Mouse (Mus musculus): ENCODE data around the gene Foxs1. TPM values are rescaled to one million over a fixed set of nuclear protein-coding genes. Genes with fewer than 3 reads are reported as not detected.

Foxs1 gene
- polyA plus RNA-seq (2015; fragmentation: Nextera tagmentation; extraction: Ambion mirVana) = 3.4 TPM in 2 replicates

- Histone ChIP-seq H3K9ac (no peak within 1 kb of the TSS), H3K36me3 (no peaks in the 10 kb centered on the region), H3K4me1 (peaks cover 12% of the 10 kb centered on the region; the same call in 1 of the 2 replicates), H3K27me3 (no peaks in the 10 kb centered on the region; the same call in 1 of the 2 replicates), H3K27ac (replicated peaks) (no peak within 1 kb of the TSS), H3K9me3 (replicated peaks) (no peaks in the 10 kb centered on the region), H3K4me3 (replicated peaks) (0 out of 2 replicates have a peak within 1 kb of the TSS, but pooled peaks have one; percentile 0), H3K4me2 (replicated peaks) (no peak within 1 kb of the TSS)
- WGBS = 43% methylated on average over 9 of the region's 9 CpGs
- 0 out of 2 replicates have a peak, but pooled peaks have one; percentile 12 for ATAC-seq (ENCODE audit: insufficient number of reproducible peaks, low FRiP score, low TSS enrichment, low read depth)
Measured at GRCm38 (mm10) chr2:152933048-152933447, at the start of gene Foxs1. Gene Foxs1 (minus strand): TSS chr2:152933208.

- Histone ChIP-seq H3K27me3 (no peaks in the 10 kb centered on the region), H3K4me1 (no peaks in the 10 kb centered on the region), H3K9ac (no peak overlapping the region), H3K4me3 (replicated peaks) (no peak overlapping the region), H3K27ac (replicated peaks) (no peak overlapping the region), H3K36me3 (no peaks in the 10 kb centered on the region), H3K9me3 (replicated peaks) (no peaks in the 10 kb centered on the region), H3K4me2 (replicated peaks) (no peak overlapping the region)
- no peak for ATAC-seq (ENCODE audit: insufficient number of reproducible peaks, low FRiP score, low TSS enrichment, low read depth)
- WGBS = 54% methylated on average over 3 of the region's 3 CpGs
Measured at GRCm38 (mm10) chr2:152976991-152977390, 44.0 kb upstream of the Foxs1 start.

GRCm38 (mm10) chr2:152965555-152965954 is 32.5 kb upstream of the Foxs1 start:
- Histone ChIP-seq H3K4me3 (replicated peaks) (no peak overlapping the region), H3K27me3 (no peaks in the 10 kb centered on the region), H3K4me1 (0 out of 2 replicates have a peak, but pooled peaks cover 8% of the 10 kb centered on the region), H3K36me3 (no peaks in the 10 kb centered on the region), H3K4me2 (replicated peaks) (no peak overlapping the region), H3K9ac (no peak overlapping the region), H3K27ac (replicated peaks) (no peak overlapping the region), H3K9me3 (replicated peaks) (no peaks in the 10 kb centered on the region)
- 45% methylated on average over 4 of the region's 4 CpGs for WGBS
- ATAC-seq (ENCODE audit: insufficient number of reproducible peaks, low FRiP score, low TSS enrichment, low read depth) = no peak

- peak within 1 kb of the TSS; percentile 29; the same call in 1 of the 2 replicates for H3K9ac ChIP-seq
- peak within 1 kb of the TSS; percentile 55 for H3K4me3 ChIP-seq (replicated peaks)
- no peak within 1 kb of the TSS for H3K27ac ChIP-seq (replicated peaks)
- ATAC-seq (ENCODE audit: insufficient number of reproducible peaks, low FRiP score, low TSS enrichment, low read depth) = peak; percentile 91
- no peaks in the 10 kb centered on the region for H3K9me3 ChIP-seq (replicated peaks)
- no peaks in the 10 kb centered on the region for H3K36me3 ChIP-seq
- peaks cover 2% of the 10 kb centered on the region; the same call in 1 of the 2 replicates for H3K27me3 ChIP-seq
- peak within 1 kb of the TSS; percentile 81 for H3K4me2 ChIP-seq (replicated peaks)
- WGBS = 2% methylated on average over 34 of the region's 34 CpGs
- 0 out of 2 replicates have a peak, but pooled peaks cover 8% of the 10 kb centered on the region for H3K4me1 ChIP-seq
Measured at GRCm38 (mm10) chr2:152962091-152962793, 29.2 kb upstream of the Foxs1 start, which contains the start of gene Ttll9. Gene Ttll9 (plus strand): TSS chr2:152962485.

GRCm38 (mm10) chr2:152958116-152958515 is 25.1 kb upstream of the Foxs1 start:
- Histone ChIP-seq H3K4me1 (0 out of 2 replicates have a peak, but pooled peaks cover 8% of the 10 kb centered on the region), H3K9me3 (replicated peaks) (no peaks in the 10 kb centered on the region), H3K4me3 (replicated peaks) (no peak overlapping the region), H3K36me3 (no peaks in the 10 kb centered on the region), H3K9ac (no peak overlapping the region), H3K27me3 (peaks cover 9% of the 10 kb centered on the region), H3K4me2 (replicated peaks) (no peak overlapping the region), H3K27ac (replicated peaks) (no peak overlapping the region)
- WGBS = 64% methylated on average over 3 of the region's 3 CpGs
- ATAC-seq (ENCODE audit: insufficient number of reproducible peaks, low FRiP score, low TSS enrichment, low read depth) = no peak

- Histone ChIP-seq H3K4me2 (replicated peaks) (peak overlapping the region; percentile 97), H3K27me3 (peaks cover 62% of the 10 kb centered on the region), H3K36me3 (no peaks in the 10 kb centered on the region), H3K9me3 (replicated peaks) (no peaks in the 10 kb centered on the region), H3K27ac (replicated peaks) (no peak overlapping the region), H3K9ac (peak overlapping the region; percentile 45), H3K4me1 (peaks cover 12% of the 10 kb centered on the region), H3K4me3 (replicated peaks) (peak overlapping the region; percentile 58)
- no peak for ATAC-seq (ENCODE audit: insufficient number of reproducible peaks, low FRiP score, low TSS enrichment, low read depth)
- WGBS = 19% methylated on average over 13 of the region's 13 CpGs
Measured at GRCm38 (mm10) chr2:152951850-152952720, 19.1 kb upstream of the Foxs1 start.

GRCm38 (mm10) chr2:152951065-152951849 is 18.2 kb upstream of the Foxs1 start, which contains the start of gene Dusp15:
Gene Dusp15 (minus strand): TSS chr2:152951698.
- H3K9ac ChIP-seq = peak within 1 kb of the TSS; percentile 45
- peaks cover 64% of the 10 kb centered on the region for H3K27me3 ChIP-seq
- no peak within 1 kb of the TSS for H3K27ac ChIP-seq (replicated peaks)
- no peaks in the 10 kb centered on the region for H3K9me3 ChIP-seq (replicated peaks)
- H3K36me3 ChIP-seq = no peaks in the 10 kb centered on the region
- H3K4me2 ChIP-seq (replicated peaks) = peak within 1 kb of the TSS; percentile 97
- H3K4me1 ChIP-seq = peaks cover 12% of the 10 kb centered on the region
- under 1% methylated on average over 45 of the region's 54 CpGs for WGBS
- peak within 1 kb of the TSS; percentile 58 for H3K4me3 ChIP-seq (replicated peaks)
- peak; percentile 63; the same call in 1 of the 2 replicates for ATAC-seq (ENCODE audit: insufficient number of reproducible peaks, low FRiP score, low TSS enrichment, low read depth)

GRCm38 (mm10) chr2:152950358-152951064 is 17.5 kb upstream of the Foxs1 start:
- peaks cover 72% of the 10 kb centered on the region for H3K27me3 ChIP-seq
- peaks cover 12% of the 10 kb centered on the region for H3K4me1 ChIP-seq
- peak overlapping the region; percentile 58; the same call in 1 of the 2 replicates for H3K4me3 ChIP-seq (replicated peaks)
- H3K27ac ChIP-seq (replicated peaks) = no peak overlapping the region
- no peak for ATAC-seq (ENCODE audit: insufficient number of reproducible peaks, low FRiP score, low TSS enrichment, low read depth)
- H3K9me3 ChIP-seq (replicated peaks) = no peaks in the 10 kb centered on the region
- H3K9ac ChIP-seq = no peak overlapping the region
- H3K36me3 ChIP-seq = no peaks in the 10 kb centered on the region
- WGBS = 37% methylated on average over 11 of the region's 11 CpGs
- peak overlapping the region; percentile 97; the same call in 1 of the 2 replicates for H3K4me2 ChIP-seq (replicated peaks)

- no peak overlapping the region for H3K4me3 ChIP-seq (replicated peaks)
- H3K9me3 ChIP-seq (replicated peaks) = no peaks in the 10 kb centered on the region
- H3K27ac ChIP-seq (replicated peaks) = no peak overlapping the region
- no peak for ATAC-seq (ENCODE audit: insufficient number of reproducible peaks, low FRiP score, low TSS enrichment, low read depth)
- H3K36me3 ChIP-seq = no peaks in the 10 kb centered on the region
- H3K27me3 ChIP-seq = peaks cover 85% of the 10 kb centered on the region
- no peak overlapping the region for H3K9ac ChIP-seq
- WGBS = 80% methylated on average over 5 of the region's 5 CpGs
- no peak overlapping the region for H3K4me2 ChIP-seq (replicated peaks)
- peaks cover 13% of the 10 kb centered on the region for H3K4me1 ChIP-seq
Measured at GRCm38 (mm10) chr2:152948438-152949020, 15.5 kb upstream of the Foxs1 start.

GRCm38 (mm10) chr2:152947098-152947497 is 14.1 kb upstream of the Foxs1 start:
- Histone ChIP-seq H3K27ac (replicated peaks) (no peak overlapping the region), H3K9me3 (replicated peaks) (no peaks in the 10 kb centered on the region), H3K27me3 (peaks cover 91% of the 10 kb centered on the region), H3K4me3 (replicated peaks) (no peak overlapping the region), H3K4me2 (replicated peaks) (no peak overlapping the region), H3K4me1 (peaks cover 24% of the 10 kb centered on the region), H3K9ac (no peak overlapping the region), H3K36me3 (no peaks in the 10 kb centered on the region)
- no peak for ATAC-seq (ENCODE audit: insufficient number of reproducible peaks, low FRiP score, low TSS enrichment, low read depth)
- 45% methylated on average over 7 of the region's 7 CpGs for WGBS

All from embryonic facial prominence, embryonic 15.5 days (tissue).